Mouse (Mus musculus) spleen, adult 12 weeks (tissue): ENCODE measurements around the gene Fancc.

Experiments
- DNase-seq: peaks from one replicate; pipeline ENCODE4 v3.0.0; 2022; ENCODE audit warnings: low spot score

Gene Fancc

GRCm38 (mm10) chr13:63350076-63350475 lies 147.0 kb downstream of the Fancc start:
- no peak for DNase-seq

GRCm38 (mm10) chr13:63347639-63348038 lies 149.4 kb downstream of the Fancc start:
- no peak for DNase-seq

- no peak for DNase-seq
Measured at GRCm38 (mm10) chr13:63345476-63346225, 151.4 kb downstream of the Fancc start.

DNA sequence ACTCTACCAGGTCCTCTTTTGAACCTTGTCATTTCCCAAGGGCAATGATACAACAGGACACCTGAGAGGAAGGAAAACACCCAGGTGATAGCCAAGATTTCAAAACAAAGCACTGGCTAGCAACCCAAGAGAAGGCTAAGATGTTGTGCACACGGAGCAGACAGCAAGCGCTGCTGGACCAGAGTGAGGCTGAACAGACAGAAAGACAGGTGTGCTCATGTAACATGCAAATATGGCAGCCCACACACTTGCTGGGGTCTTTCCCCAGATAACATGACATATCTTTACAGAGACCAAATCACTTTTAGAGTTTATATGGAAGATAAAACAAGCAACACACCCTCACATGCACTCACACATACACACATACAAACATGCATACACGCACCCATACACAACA lies 152.6 kb downstream of the Fancc start:
- DNase-seq = no peak

DNA sequence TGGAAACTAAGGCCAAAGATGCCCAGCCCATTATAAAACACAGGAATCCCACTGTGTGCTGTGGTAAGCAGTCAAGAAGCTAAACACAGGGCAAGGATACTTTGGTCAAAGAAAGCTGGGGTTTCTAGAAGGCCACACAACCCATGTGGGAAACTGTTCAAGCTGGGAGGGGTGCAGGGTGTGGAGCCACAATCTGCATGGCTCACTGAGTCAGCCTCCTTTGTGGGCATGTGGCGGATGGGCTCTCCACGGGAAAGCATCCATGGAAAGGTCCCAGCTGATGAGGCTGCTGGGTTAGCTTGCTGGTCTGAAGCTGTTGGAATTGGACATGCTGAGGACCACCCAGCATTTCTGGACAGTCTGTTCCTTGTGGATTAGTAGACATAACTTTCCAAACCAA lies 154.3 kb downstream of the Fancc start:
- no peak for DNase-seq

DNA sequence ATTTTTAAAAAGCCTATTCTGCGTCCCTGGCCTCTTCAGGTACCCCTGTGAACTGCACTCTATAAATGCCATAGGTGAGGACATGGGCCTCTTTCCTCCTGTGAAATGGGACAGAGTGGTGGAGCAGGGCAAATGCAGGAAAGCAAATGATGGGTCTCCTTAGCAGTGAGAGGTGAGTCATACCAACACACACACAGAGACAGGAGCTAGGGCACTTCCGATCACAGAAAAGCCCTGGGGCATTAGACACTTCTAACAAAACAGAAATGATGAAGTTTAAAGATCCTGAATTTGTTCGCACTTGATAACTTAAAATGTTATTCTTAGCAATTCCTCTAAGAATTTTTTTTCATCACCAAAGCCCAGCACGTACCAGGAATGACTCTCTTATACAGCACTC lies 157.1 kb downstream of the Fancc start:
- no peak for DNase-seq

DNA sequence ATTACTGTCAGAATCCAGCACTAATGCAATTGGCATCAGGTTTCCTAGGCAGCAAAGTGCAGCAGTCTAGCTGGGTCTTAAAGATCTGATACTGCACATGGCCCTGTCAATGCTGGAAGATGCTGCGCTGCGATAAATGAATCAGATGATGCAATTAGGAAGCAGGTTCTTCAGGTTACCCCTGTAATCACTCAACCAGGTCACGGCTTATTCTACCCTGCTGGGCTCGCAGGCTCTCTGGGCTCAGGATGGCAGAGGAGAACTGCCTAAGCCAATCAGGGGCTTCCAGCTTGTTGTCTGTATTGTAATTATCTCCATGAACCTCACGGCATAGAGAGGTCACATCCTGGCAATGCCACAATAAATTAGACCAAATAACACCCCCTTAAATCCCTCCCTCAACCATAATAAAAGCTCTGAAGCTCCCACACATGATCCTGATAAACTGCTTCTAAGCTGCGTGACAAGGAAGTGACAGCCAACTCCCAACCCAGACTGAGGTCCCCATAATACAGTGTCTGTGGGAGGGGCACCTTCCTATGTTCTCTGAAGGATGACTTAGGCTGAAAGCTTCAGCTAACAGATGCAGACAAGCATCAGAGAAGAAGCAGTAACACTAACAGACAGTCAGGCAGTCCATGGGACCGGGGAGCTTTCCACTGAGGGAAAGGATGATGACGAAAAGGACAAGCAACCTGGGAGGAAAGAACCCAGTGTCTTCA lies 159.7 kb downstream of the Fancc start:
- DNase-seq = no peak

- no peak for DNase-seq
Measured at GRCm38 (mm10) chr13:63336335-63336734, 160.7 kb downstream of the Fancc start.

DNA sequence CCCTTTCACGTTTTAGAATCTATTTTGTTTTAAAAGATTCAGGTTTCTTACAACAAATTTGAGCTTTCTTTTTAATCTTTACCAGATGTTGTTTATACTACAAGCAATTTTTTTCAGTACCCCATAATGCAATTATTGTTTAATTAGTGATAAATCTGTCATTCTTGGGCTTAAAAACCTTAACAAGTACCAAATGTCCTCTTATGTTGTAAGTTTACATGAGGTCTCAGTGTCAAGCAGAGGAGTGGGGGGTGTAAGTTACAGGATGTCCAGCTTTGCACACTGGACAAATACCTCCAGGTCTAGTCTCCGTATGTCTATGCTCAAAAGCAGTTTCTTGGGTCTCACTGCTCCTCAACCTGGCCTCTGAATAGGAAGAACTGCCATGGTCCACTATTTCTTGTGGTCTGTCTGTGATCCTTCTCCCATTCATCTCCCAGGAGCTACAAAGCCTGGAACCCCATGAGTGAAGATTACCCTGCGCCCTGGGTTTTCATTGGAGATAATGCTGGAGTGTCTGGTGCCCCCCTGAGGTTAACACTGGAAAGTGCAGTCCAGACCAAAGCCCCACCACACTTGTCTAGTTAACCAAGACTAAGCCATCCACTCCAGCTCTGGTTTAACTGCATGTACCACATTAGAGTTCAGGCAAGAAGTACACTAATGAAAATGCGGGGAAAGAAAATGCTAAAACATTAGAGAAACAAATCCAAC lies 161.5 kb downstream of the Fancc start:
- no peak for DNase-seq

- DNase-seq = no peak
Measured at GRCm38 (mm10) chr13:63332576-63333300, 164.3 kb downstream of the Fancc start.

DNA sequence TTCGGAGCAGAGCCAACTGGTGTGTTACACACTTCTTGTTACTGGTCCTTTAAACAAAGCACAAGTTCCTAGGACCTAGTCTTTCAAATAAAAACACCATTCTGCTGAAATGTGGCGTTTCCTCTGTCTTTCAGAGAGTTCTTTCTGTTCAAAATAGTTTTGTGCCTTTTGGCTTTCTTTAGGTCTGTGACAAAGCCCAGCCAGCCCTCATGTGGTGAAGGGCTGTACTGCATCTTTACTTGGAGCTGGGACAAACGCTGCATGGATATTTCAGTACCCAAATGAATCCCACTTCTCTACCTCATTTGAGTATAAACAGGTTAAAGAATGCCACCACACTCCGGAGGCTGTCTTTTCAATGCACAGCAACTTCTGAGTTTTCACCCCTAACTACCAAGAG lies 165.7 kb downstream of the Fancc start:
- DNase-seq = no peak

- no peak for DNase-seq
Measured at GRCm38 (mm10) chr13:63330236-63330860, 166.7 kb downstream of the Fancc start.

GRCm38 (mm10) chr13:63326015-63326414 lies 171.1 kb downstream of the Fancc start:
- no peak for DNase-seq

DNA sequence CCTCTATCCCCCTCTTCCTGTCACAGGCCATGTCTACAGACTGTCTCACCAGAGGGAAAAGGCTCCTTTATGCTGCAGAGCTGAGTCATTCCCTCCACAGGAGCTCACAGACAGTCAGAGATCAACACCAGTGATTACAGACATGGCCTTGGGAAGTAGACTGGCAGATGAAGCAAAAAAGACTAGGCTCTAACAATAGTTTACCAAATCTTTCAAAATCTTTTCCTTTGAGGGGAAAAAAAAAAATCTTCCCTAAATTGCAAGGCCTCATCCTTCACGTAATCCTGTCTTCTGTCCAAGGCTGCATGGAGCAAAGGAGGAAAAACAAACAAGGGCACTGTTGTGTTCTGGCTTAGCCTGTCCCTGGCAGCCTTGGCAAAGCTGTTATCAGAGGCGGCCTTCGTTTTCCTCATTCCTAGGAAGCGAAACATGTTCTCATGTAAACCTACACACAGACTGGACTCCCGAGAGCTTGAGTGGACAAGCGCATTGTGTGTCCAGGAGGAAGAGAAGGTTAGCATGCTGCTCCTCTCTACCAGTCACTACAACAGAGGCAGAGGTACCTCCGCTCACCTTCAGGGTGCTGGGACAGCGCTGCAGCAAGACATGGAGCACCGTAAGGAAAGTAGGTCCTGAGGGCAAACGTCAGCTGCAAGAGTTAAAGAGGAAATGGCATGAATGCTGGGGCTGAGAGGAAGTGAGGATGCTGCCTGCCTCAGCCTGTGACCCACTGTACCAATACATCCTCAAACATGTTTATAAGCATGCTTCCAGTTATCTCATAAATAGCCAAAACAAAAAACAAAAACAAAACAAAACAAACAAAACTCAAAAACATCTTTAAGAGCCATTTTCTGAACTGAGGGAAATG lies 171.9 kb downstream of the Fancc start:
- DNase-seq = no peak

GRCm38 (mm10) chr13:63324311-63324710 lies 172.8 kb downstream of the Fancc start:
- DNase-seq = no peak

DNA sequence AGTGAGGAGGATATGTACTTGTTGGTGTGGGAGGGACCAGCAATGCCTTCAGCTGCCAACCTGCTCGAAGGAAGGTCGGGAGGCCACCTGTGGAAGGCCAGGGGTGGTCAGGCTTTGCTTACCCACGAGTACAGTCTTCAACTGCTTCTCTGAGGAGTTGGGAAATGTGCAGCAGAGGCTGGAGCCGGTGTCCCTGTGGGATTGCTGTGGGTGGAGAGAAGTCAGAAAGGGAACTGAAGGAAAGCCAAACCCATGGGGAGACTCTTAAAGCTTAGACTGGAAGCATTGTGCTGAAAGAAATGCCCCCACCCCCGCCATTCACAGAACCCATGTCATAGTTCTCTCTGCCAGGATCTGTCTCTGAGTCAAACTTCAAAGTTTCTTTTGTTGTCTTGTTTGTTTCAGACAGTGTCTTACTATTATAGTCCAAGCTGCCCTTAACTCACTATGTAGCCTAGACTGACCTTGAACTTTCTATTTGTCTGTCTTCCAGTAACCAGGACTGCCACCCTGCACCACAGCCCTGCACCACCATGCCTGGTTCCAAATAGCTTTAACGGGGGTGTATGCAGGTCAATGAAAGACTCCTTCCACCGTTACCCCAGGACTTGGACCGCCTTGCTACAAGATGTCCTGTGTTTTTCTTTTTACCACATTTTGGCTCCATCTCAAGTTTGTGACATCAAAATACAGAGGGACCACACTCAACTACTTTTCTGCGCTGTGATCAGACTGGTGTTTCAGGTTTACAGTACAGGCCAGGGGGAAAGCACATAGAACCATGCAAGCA lies 173.6 kb downstream of the Fancc start:
- no peak for DNase-seq

GRCm38 (mm10) chr13:63322756-63323155 lies 174.3 kb downstream of the Fancc start:
- no peak for DNase-seq

- DNase-seq = no peak
Measured at GRCm38 (mm10) chr13:63321689-63322088, 175.4 kb downstream of the Fancc start.

- DNase-seq = no peak
Measured at GRCm38 (mm10) chr13:63319814-63320213, 177.3 kb downstream of the Fancc start.

- DNase-seq = no peak
Measured at GRCm38 (mm10) chr13:63317681-63318104, 179.4 kb downstream of the Fancc start.
